Mouse (Mus musculus) subcutaneous adipose tissue, adult 2 months (tissue): ENCODE measurements around the gene Gpalpp1. TPM values are rescaled to one million over a fixed set of nuclear protein-coding genes. Genes with fewer than 3 reads are reported as not detected.

Source experiments
- polyA plus RNA-seq: library from polyadenylated mRNA; depleted of rRNA; stranded (reverse); fragments of >200 nt; gene quantifications from 2 replicates; pipeline ENCODE4 v1.2.3, GENCODE M21; 2012; ENCODE audit warnings: low replicate concordance; rRNA removed

Gpalpp1 gene
- 5.3 and 6.4 TPM in 2 replicates for polyA plus RNA-seq

DNA sequence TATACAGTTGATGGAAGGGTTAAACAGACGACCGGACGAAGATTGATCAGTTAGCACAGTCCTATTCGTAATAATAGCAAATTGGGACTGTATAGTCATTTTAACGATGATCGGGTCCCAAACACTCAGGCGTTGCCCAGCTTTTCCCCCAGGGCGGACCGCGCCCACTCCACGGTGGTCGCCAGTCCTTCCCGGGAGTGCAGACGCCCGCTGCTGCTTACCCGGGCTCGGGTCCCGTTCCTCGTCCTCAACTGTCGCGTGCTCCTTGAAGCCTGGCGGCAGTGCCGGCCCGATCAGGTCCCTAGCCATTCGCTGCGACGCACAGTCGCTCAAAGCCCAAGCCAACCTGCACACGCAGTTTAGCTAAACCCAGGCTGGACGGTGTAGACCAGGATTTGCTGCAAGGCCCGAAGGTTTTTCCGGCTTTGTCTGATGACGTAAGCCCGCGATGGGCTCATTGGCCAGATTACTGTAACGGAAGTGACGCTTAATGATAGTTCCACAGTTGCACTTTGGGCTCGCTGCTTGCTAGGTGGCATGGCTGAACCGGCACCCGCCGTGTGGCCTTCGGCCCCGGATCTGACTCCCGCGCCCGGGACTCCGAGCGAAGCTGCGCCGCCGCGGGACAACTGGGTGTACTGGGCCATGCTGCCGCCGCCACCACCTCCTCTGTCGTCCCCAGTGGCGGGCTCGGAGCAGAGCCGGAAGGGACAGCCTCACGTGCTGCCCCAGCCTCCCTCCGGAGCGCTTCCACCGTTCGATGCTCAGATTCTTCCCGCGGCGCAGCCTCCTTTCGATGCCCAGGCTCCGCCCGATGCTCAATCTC lies at the start of gene Gpalpp1, which contains the start of gene Nufip1:
TSS of gene Gpalpp1 (minus strand) at position 365 of the 826 bp plus-strand sequence.
TSS of gene Nufip1 (plus strand) at position 496 of the 826 bp plus-strand sequence.

Other genes starting within 250 kb of the Gpalpp1 start
- gene Kctd4, start 155.8 kb downstream of the Gpalpp1 start, polyA plus RNA-seq = 0.54 TPM in 1 of 2 replicates, not detected in the other
- gene Gtf2f2, start 99.9 kb downstream of the Gpalpp1 start, polyA plus RNA-seq = 2.9 and 6.9 TPM in 2 replicates
- 1.9 and 4.8 TPM in 2 replicates for gene Nufip1, start 131 bp upstream of the Gpalpp1 start, polyA plus RNA-seq